Mouse (Mus musculus): ENCODE data around the gene Esrrg.
A peak's percentile ranks its signal among the peaks of the same experiment; 100 is the strongest.

The Esrrg gene

GRCm38 (mm10) chr1:187649871-187650270 is 41.3 kb downstream of the Esrrg start:
- no peak for DNase-seq (ENCODE audit: low read depth, low spot score)

- DNase-seq (ENCODE audit: low read depth, low spot score): no peak
These were observed 42.4 kb downstream of the Esrrg start for GRCm38 (mm10) chr1:187650786-187651687.

- DNase-seq (ENCODE audit: low read depth, low spot score): no peak
These were observed 43.2 kb downstream of the Esrrg start for GRCm38 (mm10) chr1:187651688-187652241.

DNA sequence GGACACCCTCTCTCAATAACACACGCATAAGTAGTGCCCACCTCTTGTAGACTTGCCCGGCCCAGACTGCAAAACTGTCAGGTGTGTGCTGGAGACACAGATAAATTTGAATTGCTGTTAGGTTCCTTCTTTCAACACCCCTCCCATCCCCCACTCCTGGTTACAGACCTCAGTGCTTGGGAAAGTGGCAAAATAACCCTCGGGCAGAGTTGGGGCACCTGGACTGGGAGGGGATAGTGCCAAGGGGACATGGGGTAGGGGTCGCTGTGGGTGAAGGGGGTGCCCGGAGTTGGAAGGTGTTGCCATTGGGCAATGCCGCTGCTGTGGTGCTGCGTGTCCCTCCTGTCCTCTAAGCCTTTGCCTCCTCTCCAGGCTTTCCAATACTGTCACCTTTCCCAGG is 43.9 kb downstream of the Esrrg start:
- DNase-seq (ENCODE audit: low read depth, low spot score): no peak

DNA sequence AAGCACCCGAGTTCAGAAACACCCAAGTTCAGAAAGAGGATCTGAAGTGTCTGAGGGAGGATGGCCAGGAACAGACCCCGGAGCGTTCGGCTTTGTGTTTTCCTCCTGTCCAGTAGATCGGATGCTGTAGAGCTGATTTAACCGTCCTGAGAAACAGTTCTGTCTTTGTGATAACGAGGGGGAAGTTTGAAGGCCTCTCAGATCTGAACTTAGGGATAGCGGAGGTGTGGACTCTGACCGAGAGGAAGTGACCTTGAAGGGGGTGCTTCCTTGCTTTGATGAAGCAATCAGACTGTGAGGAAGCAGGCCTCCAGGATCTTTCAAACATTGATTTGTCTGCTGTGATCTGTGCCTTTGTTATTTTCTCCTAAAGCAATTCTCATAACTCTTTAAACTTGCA is 44.8 kb downstream of the Esrrg start:
- DNase-seq (ENCODE audit: low read depth, low spot score): no peak

DNA sequence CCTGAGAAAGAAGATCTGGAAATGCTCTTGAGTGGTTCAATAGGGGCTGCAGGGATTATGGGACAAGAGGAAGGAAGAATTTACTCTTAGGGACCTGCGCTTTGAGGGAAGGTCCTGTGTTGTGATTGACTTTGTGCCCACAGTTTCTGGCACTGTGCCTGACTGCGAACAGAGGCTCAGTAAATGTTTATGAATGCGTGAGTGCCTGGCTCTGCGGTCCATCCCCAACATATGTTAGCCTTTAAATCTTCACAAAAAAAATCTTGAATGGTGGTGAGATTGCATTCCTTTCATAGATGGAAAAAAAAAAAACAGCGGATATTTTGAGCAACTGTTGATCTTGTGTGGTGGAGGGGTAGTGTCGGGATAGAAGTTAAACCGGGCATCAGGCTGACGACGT is 52.4 kb downstream of the Esrrg start:
- DNase-seq (ENCODE audit: low read depth, low spot score): no peak

GRCm38 (mm10) chr1:187662083-187662609 is 53.6 kb downstream of the Esrrg start:
- DNase-seq (ENCODE audit: low read depth, low spot score): no peak

DNA sequence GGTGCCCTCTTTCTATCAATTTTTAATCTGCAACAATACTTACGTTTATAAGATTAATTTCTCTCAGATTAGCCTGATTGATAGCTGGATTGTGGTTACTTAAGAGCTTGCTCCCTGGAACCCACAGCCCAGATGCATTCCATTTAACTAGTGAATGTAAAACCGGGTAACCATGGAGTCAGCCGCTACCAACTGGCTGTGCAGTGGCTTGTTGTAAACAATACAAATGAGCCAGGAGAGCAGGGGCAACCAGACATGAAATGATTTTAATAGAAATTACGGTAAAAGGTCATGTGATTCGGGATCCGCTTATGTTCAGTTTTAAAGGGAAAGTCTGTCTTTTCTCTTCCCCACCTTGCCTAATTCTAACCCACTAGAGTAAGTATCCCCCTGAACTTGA is 54.8 kb downstream of the Esrrg start:
- DNase-seq (ENCODE audit: low read depth, low spot score): no peak

GRCm38 (mm10) chr1:187664261-187664660 is 55.7 kb downstream of the Esrrg start:
- no peak for DNase-seq (ENCODE audit: low read depth, low spot score)

GRCm38 (mm10) chr1:187665901-187666600 is 57.5 kb downstream of the Esrrg start:
- no peak for DNase-seq (ENCODE audit: low read depth, low spot score)

- no peak for DNase-seq (ENCODE audit: low read depth, low spot score)
These were observed 61.2 kb downstream of the Esrrg start for GRCm38 (mm10) chr1:187669746-187670145.

DNA sequence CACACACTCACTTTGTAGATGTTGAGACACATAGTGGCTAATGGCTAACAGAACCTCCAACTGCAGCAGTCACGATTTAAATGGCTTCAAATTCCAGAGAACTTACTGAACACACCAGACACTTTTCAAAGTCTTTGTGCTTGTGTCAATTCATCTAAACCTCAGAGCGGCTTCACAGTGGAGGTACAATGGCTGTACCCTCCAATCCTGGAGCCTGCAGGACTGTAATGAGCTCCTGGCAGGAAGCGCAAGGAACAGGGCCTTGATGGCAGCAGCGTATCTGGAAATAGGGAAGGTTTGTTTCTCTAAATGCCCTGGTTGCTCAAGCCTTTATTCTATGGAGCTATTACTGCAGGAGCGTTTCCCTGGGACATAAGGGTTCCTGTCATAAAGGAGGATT is 63.9 kb downstream of the Esrrg start:
- DNase-seq (ENCODE audit: low read depth, low spot score): no peak

GRCm38 (mm10) chr1:187674771-187675186 is 66.2 kb downstream of the Esrrg start:
- DNase-seq (ENCODE audit: low read depth, low spot score): peak; percentile 70

- peak; percentile 73 for DNase-seq (ENCODE audit: low read depth, low spot score)
These were observed 68.0 kb downstream of the Esrrg start for GRCm38 (mm10) chr1:187676626-187677025.

GRCm38 (mm10) chr1:187679246-187679645 is 70.7 kb downstream of the Esrrg start:
- DNase-seq (ENCODE audit: low read depth, low spot score): no peak

DNA sequence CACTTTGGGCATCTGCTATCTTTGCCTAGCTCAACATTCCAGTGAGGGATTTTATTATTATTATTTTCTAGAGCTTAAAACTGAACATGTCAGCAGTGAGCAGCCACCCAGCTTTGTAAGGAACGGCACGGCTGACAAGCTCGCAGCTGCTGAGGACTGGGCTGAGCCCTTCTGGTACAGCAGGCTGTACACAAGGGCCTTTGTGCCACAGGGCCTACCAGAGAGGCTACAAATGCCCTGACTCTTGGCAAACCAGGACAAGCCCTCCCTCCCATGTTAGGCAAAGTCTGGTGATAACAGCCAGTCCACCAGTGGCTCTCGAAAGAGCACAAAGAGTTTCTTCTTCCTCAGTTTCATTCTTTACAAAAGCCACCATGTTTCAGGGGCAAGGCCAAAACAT is 75.9 kb downstream of the Esrrg start:
- DNase-seq (ENCODE audit: low read depth, low spot score): no peak

GRCm38 (mm10) chr1:187691846-187692525 is 83.4 kb downstream of the Esrrg start:
- DNase-seq (ENCODE audit: low read depth, low spot score): no peak

DNA sequence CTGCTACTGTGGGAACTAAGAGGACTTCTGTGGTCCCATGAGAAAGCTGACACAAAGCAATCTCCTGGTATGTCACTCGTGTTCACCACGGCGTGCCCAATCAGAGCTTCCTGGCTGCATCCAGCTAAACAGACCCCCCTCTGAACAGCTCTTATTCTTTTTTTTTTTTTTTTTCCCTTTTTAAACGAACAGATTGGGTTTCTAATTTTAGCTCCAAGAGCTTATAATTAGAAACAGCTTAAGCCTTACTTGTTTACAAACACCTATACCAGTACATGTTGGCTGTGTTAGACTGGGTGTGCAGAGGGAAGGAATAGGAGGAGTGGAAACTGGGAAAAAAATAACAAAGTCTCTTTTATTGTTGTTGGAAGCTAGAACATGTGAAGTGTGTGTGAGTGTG is 86.3 kb downstream of the Esrrg start:
- DNase-seq (ENCODE audit: low read depth, low spot score): no peak

DNA sequence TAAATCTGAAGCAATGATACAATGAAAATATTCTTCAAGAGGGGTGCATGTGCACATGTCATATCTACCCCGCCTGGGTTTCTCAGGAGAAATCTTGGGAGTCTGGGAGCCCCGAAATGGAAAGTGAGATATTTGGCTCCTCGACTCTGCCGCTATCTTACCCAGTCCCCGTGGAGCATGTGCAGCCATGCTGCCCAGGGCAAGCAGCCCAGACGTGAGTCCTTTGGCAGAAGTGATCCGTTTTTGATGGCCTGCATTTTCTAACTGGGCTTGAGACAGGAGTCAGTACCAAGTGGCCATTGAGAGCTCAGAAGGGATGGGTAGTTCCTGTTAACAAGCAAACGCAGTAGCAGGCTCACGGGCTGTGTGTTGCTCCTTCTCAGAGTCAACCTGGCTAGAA is 89.6 kb downstream of the Esrrg start:
- no peak for DNase-seq (ENCODE audit: low read depth, low spot score)

- no peak for DNase-seq (ENCODE audit: low read depth, low spot score)
These were observed 92.4 kb downstream of the Esrrg start for GRCm38 (mm10) chr1:187700963-187701362.

DNA sequence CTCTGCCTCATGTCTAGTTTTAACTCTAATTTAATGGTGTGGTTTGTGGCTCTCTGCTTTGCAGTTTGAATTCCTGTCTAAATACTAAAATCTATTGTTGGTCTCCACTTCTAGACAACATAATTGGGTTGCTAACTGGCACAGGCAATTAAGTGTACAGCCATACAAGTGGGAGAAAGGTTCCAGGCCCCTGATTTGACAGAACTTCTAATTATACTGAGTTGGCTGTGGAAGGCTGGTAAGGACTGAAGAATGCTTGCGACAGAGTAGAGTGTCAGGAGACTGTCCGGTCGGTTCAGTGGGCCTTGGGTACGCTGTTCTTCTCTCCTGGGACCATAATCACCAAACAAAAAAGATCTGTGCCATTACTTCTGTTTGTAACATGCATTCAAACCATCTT is 96.3 kb downstream of the Esrrg start:
- no peak for DNase-seq (ENCODE audit: low read depth, low spot score)

GRCm38 (mm10) chr1:187705348-187705747 is 96.8 kb downstream of the Esrrg start:
- no peak for DNase-seq (ENCODE audit: low read depth, low spot score)
